Mouse (Mus musculus): ENCODE data around the gene Zc3h4. TPM values are rescaled to one million over a fixed set of nuclear protein-coding genes. Genes with fewer than 3 reads are reported as not detected.

Gene Zc3h4
- polyA plus RNA-seq, 1 experiment from 2014 or later: 18.5 TPM

- no peak for ATAC-seq (ENCODE audit: low read depth)
- H3K4me3 ChIP-seq (ENCODE audit: low read depth, low read length): peak overlapping the region; percentile 98
- H3K36me3 ChIP-seq (ENCODE audit: control insufficient read depth, insufficient read depth, low read length): no peaks in the 10 kb centered on the region
- H3K4me1 ChIP-seq (ENCODE audit: control insufficient read depth, insufficient read depth, low read length): peaks cover 10% of the 10 kb centered on the region; the same call in 1 of the 2 replicates
- H3K27me3 ChIP-seq (ENCODE audit: control insufficient read depth, insufficient read depth, low read length): no peaks in the 10 kb centered on the region
- peak overlapping the region; percentile 100; the same call in 1 of the 2 replicates for H3K9ac ChIP-seq (replicated peaks; ENCODE audit: low read depth, low read length)
- no peaks in the 10 kb centered on the region for H3K9me3 ChIP-seq (ENCODE audit: control insufficient read depth, low read length)
- peak overlapping the region; percentile 100 for H3K27ac ChIP-seq (ENCODE audit: low read depth, low read length)
- 53% methylated on average over 3 of the region's 3 CpGs for WGBS
- H3K4me2 ChIP-seq (ENCODE audit: low read depth, low read length): peak overlapping the region; percentile 60
These were observed 2.2 kb upstream of the Zc3h4 start for GRCm38 (mm10) chr7:16398387-16399050.

- peak; percentile 82 for ATAC-seq (ENCODE audit: low read depth)
- 2% methylated on average over 31 of the region's 31 CpGs for WGBS
These were observed 1.5 kb upstream of the Zc3h4 start for GRCm38 (mm10) chr7:16399098-16399819.

GRCm38 (mm10) chr7:16399820-16400688 is 656 bp upstream of the Zc3h4 start:
- Histone ChIP-seq H3K27me3 (ENCODE audit: control insufficient read depth, insufficient read depth, low read length) (no peaks in the 10 kb centered on the region), H3K27ac (ENCODE audit: low read depth, low read length) (peak overlapping the region; percentile 100), H3K4me3 (ENCODE audit: low read depth, low read length) (peak overlapping the region; percentile 98), H3K36me3 (ENCODE audit: control insufficient read depth, insufficient read depth, low read length) (no peaks in the 10 kb centered on the region), H3K9ac (replicated peaks; ENCODE audit: low read depth, low read length) (peak overlapping the region; percentile 100), H3K4me1 (ENCODE audit: control insufficient read depth, insufficient read depth, low read length) (peaks cover 22% of the 10 kb centered on the region), H3K9me3 (ENCODE audit: control insufficient read depth, low read length) (no peaks in the 10 kb centered on the region), H3K4me2 (ENCODE audit: low read depth, low read length) (peak overlapping the region; percentile 60)
- WGBS: under 1% methylated on average over 73 of the region's 77 CpGs
- peak; percentile 94 for ATAC-seq (ENCODE audit: low read depth)

More at GRCm38 (mm10) chr7:16399098-16399819, 1.5 kb upstream of the Zc3h4 start:
- Histone ChIP-seq H3K4me2 (ENCODE audit: low read depth, low read length) (peak overlapping the region; percentile 60), H3K27me3 (ENCODE audit: control insufficient read depth, insufficient read depth, low read length) (no peaks in the 10 kb centered on the region), H3K36me3 (ENCODE audit: control insufficient read depth, insufficient read depth, low read length) (no peaks in the 10 kb centered on the region), H3K4me3 (ENCODE audit: low read depth, low read length) (peak overlapping the region; percentile 98), H3K27ac (ENCODE audit: low read depth, low read length) (peak overlapping the region; percentile 100), H3K9ac (replicated peaks; ENCODE audit: low read depth, low read length) (peak overlapping the region; percentile 100), H3K9me3 (ENCODE audit: control insufficient read depth, low read length) (no peaks in the 10 kb centered on the region), H3K4me1 (ENCODE audit: control insufficient read depth, insufficient read depth, low read length) (peaks cover 14% of the 10 kb centered on the region)

GRCm38 (mm10) chr7:16401991-16402431 is 1.3 kb downstream of the Zc3h4 start:
- Histone ChIP-seq H3K36me3 (ENCODE audit: control insufficient read depth, insufficient read depth, low read length) (no peaks in the 10 kb centered on the region), H3K4me2 (ENCODE audit: low read depth, low read length) (peak overlapping the region; percentile 60), H3K4me3 (ENCODE audit: low read depth, low read length) (peak overlapping the region; percentile 98), H3K27ac (ENCODE audit: low read depth, low read length) (peak overlapping the region; percentile 100), H3K4me1 (ENCODE audit: control insufficient read depth, insufficient read depth, low read length) (peaks cover 36% of the 10 kb centered on the region), H3K9me3 (ENCODE audit: control insufficient read depth, low read length) (no peaks in the 10 kb centered on the region), H3K27me3 (ENCODE audit: control insufficient read depth, insufficient read depth, low read length) (no peaks in the 10 kb centered on the region), H3K9ac (replicated peaks; ENCODE audit: low read depth, low read length) (peak overlapping the region; percentile 100)
- under 1% methylated on average over 17 of the region's 17 CpGs for WGBS
- no peak for ATAC-seq (ENCODE audit: low read depth)

GRCm38 (mm10) chr7:16402449-16402848 is 1.7 kb downstream of the Zc3h4 start:
- no peak for ATAC-seq (ENCODE audit: low read depth)
- Histone ChIP-seq H3K4me2 (ENCODE audit: low read depth, low read length) (peak overlapping the region; percentile 60), H3K27ac (ENCODE audit: low read depth, low read length) (peak overlapping the region; percentile 100), H3K4me1 (ENCODE audit: control insufficient read depth, insufficient read depth, low read length) (peaks cover 36% of the 10 kb centered on the region), H3K27me3 (ENCODE audit: control insufficient read depth, insufficient read depth, low read length) (no peaks in the 10 kb centered on the region), H3K36me3 (ENCODE audit: control insufficient read depth, insufficient read depth, low read length) (no peaks in the 10 kb centered on the region), H3K4me3 (ENCODE audit: low read depth, low read length) (peak overlapping the region; percentile 98), H3K9ac (replicated peaks; ENCODE audit: low read depth, low read length) (peak overlapping the region; percentile 100), H3K9me3 (ENCODE audit: control insufficient read depth, low read length) (no peaks in the 10 kb centered on the region)
- under 1% methylated on average over 9 of the region's 9 CpGs for WGBS

- Histone ChIP-seq H3K36me3 (ENCODE audit: control insufficient read depth, insufficient read depth, low read length) (no peaks in the 10 kb centered on the region), H3K4me1 (ENCODE audit: control insufficient read depth, insufficient read depth, low read length) (peaks cover 36% of the 10 kb centered on the region), H3K27me3 (ENCODE audit: control insufficient read depth, insufficient read depth, low read length) (no peaks in the 10 kb centered on the region), H3K4me2 (ENCODE audit: low read depth, low read length) (peak overlapping the region; percentile 60), H3K27ac (ENCODE audit: low read depth, low read length) (peak overlapping the region; percentile 100), H3K4me3 (ENCODE audit: low read depth, low read length) (peak overlapping the region; percentile 98), H3K9me3 (ENCODE audit: control insufficient read depth, low read length) (no peaks in the 10 kb centered on the region), H3K9ac (replicated peaks; ENCODE audit: low read depth, low read length) (peak overlapping the region; percentile 100)
- 14% methylated on average over 21 of the region's 21 CpGs for WGBS
- no peak for ATAC-seq (ENCODE audit: low read depth)
These were observed 2.5 kb downstream of the Zc3h4 start for GRCm38 (mm10) chr7:16402968-16403948.

GRCm38 (mm10) chr7:16404315-16405072 is 3.8 kb downstream of the Zc3h4 start:
- WGBS: 89% methylated on average over 3 of the region's 3 CpGs
- Histone ChIP-seq H3K4me1 (ENCODE audit: control insufficient read depth, insufficient read depth, low read length) (peaks cover 29% of the 10 kb centered on the region), H3K9me3 (ENCODE audit: control insufficient read depth, low read length) (no peaks in the 10 kb centered on the region), H3K4me2 (ENCODE audit: low read depth, low read length) (peak overlapping the region; percentile 35), H3K27me3 (ENCODE audit: control insufficient read depth, insufficient read depth, low read length) (no peaks in the 10 kb centered on the region), H3K27ac (ENCODE audit: low read depth, low read length) (peak overlapping the region; percentile 55; the same call in 1 of the 2 replicates), H3K9ac (replicated peaks; ENCODE audit: low read depth, low read length) (no peak overlapping the region), H3K36me3 (ENCODE audit: control insufficient read depth, insufficient read depth, low read length) (no peaks in the 10 kb centered on the region), H3K4me3 (ENCODE audit: low read depth, low read length) (peak overlapping the region; percentile 98; the same call in 1 of the 2 replicates)
- ATAC-seq (ENCODE audit: low read depth): no peak

Measured in neural tube, embryonic 14.5 days (tissue).